Mouse (Mus musculus) forebrain, embryonic 11.5 days (tissue): ENCODE data around the gene Atp23. TPM values are rescaled to one million over a fixed set of nuclear protein-coding genes. Genes with fewer than 3 reads are reported as not detected.
A peak's percentile ranks its signal among the peaks of the same experiment; 100 is the strongest.

Experiments used
- ATAC-seq: fragments of 200-750 bp; cut with Nextera tagmentation; replicated peaks from 2 replicates; pipeline ENCODE4 v1.8.0; 2017; ENCODE audit warnings: moderate TSS enrichment; ENCODE audit not compliant: low FRiP score
- DNase-seq: peaks from one replicate; pipeline ENCODE4 v3.0.0-alpha.2; 2017; ENCODE audit warnings: low spot score
- H3K27ac ChIP-seq: fragments of 300-500 bp; sonication (generic); 2 replicates; pipeline ENCODE4 v1.5.1; 2014; ENCODE audit warnings: low read depth, low read length
- H3K27me3 ChIP-seq: fragments of 300-500 bp; sonication (generic); 2 replicates; pipeline ENCODE4 v1.6.1; 2014; ENCODE audit warnings: mild to moderate bottlenecking, low read length, mixed read lengths; ENCODE audit not compliant: control insufficient read depth, insufficient read depth
- H3K36me3 ChIP-seq: fragments of 300-500 bp; sonication (generic); 2 replicates; pipeline ENCODE4 v1.6.1; 2014; ENCODE audit warnings: mild to moderate bottlenecking, low read length, moderate library complexity, mixed read lengths; ENCODE audit not compliant: control insufficient read depth, insufficient read depth
- H3K4me1 ChIP-seq: fragments of 300-500 bp; sonication (generic); replicated peaks from 2 replicates; pipeline ENCODE4 v1.6.1; 2014; ENCODE audit warnings: low read length, mixed read lengths; ENCODE audit not compliant: control insufficient read depth, insufficient read depth
- H3K4me2 ChIP-seq: fragments of 300-500 bp; sonication (generic); 2 replicates; pipeline ENCODE4 v1.6.1; 2014; ENCODE audit warnings: low read depth, mild to moderate bottlenecking, low read length, moderate library complexity, mixed read lengths; ENCODE audit not compliant: severe bottlenecking
- H3K4me3 ChIP-seq: fragments of 300-500 bp; sonication (generic); 2 replicates; pipeline ENCODE4 v1.5.1; 2014; ENCODE audit warnings: low read depth, low read length
- H3K9ac ChIP-seq: fragments of 300-500 bp; sonication (generic); 2 replicates; pipeline ENCODE4 v1.6.1; 2014; ENCODE audit warnings: low read length
- H3K9me3 ChIP-seq: fragments of 300-500 bp; sonication (generic); 2 replicates; pipeline ENCODE4 v1.6.1; 2016; ENCODE audit warnings: low read length, mixed read lengths; ENCODE audit not compliant: control insufficient read depth
- WGBS: fragments of 180-500 bp; shearing (Covaris S2); extraction: QIAGEN DNeasy Blood & Tissue Kit; methylation state at CpG from one replicate; pipeline ENCODE4 v1.1.7; 2014; 5-methylcytosine and 5-hydroxymethylcytosine counted together
- polyA plus RNA-seq: library from polyadenylated mRNA; unstranded; fragments of >200 nt; fragmentation: Nextera tagmentation; extraction: Ambion mirVana; gene quantifications from 2 replicates; pipeline ENCODE4 v1.2.1, GENCODE M21; 2014

Atp23 gene
- polyA plus RNA-seq, 1 experiment from 2014 or later: 15.5 TPM

DNA sequence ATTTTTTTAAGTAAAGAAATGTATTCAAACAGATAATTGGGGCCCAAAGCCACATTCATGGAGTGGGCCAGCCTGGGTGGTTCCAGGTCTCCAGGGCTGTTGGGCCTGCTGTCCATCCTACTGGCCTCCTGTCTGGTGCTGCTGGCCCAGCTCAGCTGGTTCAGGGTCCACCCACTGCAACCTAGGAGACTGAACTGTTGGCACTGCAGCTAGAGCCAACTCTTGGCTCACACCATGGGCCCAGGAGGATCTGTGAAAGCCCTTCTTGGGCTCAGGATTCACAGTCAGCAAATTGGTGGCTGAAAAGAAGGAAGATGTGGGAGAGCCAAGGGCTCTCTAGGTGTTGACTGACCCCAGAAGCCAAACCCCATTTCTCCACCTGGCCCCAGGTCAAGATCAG lies 24.2 kb upstream of the Atp23 start:
- no peaks in the 10 kb centered on the region for H3K36me3 ChIP-seq
- no peak overlapping the region for H3K4me2 ChIP-seq
- H3K27ac ChIP-seq: no peak overlapping the region
- H3K9me3 ChIP-seq: no peaks in the 10 kb centered on the region
- ATAC-seq (no peak), DNase-seq (no peak)
- peaks cover 28% of the 10 kb centered on the region for H3K4me1 ChIP-seq
- H3K4me3 ChIP-seq: no peak overlapping the region
- no peaks in the 10 kb centered on the region for H3K27me3 ChIP-seq
- no peak overlapping the region for H3K9ac ChIP-seq

DNA sequence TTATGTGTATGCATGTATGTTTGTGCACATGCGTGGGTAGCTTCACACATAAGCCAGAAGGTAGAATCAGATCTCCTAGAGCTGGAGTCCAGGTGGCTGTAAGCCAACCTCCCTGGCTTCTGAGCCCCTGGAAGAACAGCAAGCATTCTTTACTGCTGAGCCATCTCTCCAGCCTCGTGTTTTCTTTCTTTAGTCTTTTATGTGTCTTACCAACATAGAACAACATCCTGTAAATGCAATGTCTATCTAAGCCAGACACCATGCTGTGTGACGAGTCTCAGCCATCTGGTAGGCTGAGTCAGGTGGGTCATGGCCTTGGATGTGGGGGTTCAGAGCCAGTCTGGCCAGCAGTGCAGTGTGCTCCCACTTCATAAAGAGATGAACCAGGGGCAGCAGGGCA lies 22.9 kb upstream of the Atp23 start:
- H3K9me3 ChIP-seq: peaks cover 4% of the 10 kb centered on the region; the same call in 1 of the 2 replicates
- no peak overlapping the region for H3K4me3 ChIP-seq
- H3K36me3 ChIP-seq: no peaks in the 10 kb centered on the region
- 58% methylated on average over 3 of the region's 3 CpGs for WGBS
- ATAC-seq: no peak
- H3K9ac ChIP-seq: no peak overlapping the region
- H3K27ac ChIP-seq: no peak overlapping the region
- no peaks in the 10 kb centered on the region for H3K27me3 ChIP-seq
- H3K4me2 ChIP-seq: no peak overlapping the region
- H3K4me1 ChIP-seq: peaks cover 18% of the 10 kb centered on the region
- no peak for DNase-seq

DNA sequence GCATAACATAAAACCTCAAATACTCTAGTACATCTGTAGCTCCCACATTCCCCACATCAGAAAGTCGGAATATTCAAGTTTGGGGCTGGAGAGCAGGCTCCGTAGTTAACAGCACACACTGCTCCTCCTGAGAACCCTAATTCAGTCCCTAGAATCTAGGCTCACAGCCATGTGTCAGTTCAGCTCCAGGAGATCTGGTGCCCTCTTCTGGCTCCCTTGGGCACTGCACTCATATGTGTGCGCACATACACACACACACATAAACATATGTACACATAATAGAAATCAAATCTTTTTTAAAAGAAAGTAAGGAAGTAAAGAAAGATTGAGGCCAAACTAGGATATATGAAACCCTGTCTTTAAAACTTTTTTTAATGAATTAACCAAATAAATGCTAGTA lies 19.1 kb upstream of the Atp23 start:
- no peaks in the 10 kb centered on the region for H3K36me3 ChIP-seq
- no peak overlapping the region for H3K27ac ChIP-seq
- H3K4me1 ChIP-seq: no peaks in the 10 kb centered on the region
- no peak overlapping the region for H3K4me3 ChIP-seq
- DNase-seq (no peak), ATAC-seq (no peak)
- H3K4me2 ChIP-seq: no peak overlapping the region
- H3K9me3 ChIP-seq: peaks cover 4% of the 10 kb centered on the region; the same call in 1 of the 2 replicates
- no peaks in the 10 kb centered on the region for H3K27me3 ChIP-seq
- 95% methylated on average over 3 of the region's 3 CpGs for WGBS
- H3K9ac ChIP-seq: no peak overlapping the region

DNA sequence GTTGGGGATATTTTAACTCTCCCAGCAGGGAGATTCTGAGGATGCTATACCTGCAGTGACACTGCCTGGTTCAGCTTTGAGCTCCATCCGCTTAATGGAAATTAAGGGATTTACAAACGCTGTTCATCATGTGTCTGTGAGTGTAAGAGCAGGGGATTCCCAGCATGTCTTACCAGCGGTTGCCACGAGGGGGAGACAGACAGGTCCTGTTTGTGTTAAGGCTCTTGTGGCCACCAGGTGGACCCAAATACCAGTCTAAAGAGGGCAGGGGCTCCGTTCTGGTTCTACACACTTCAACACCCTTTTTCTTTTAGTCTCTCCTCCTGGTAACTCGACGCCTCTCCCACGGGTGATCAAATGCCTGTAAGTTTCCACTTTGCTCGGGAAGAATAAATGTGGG lies 17.9 kb upstream of the Atp23 start:
- DNase-seq: peak; percentile 97
- peak; percentile 62 for ATAC-seq
- Histone ChIP-seq H3K36me3 (no peaks in the 10 kb centered on the region), H3K9ac (no peak overlapping the region), H3K27me3 (no peaks in the 10 kb centered on the region), H3K27ac (no peak overlapping the region), H3K4me2 (no peak overlapping the region), H3K4me1 (no peaks in the 10 kb centered on the region), H3K4me3 (no peak overlapping the region), H3K9me3 (peaks cover 4% of the 10 kb centered on the region; the same call in 1 of the 2 replicates)
- 2% methylated on average over 9 of the region's 9 CpGs for WGBS

DNA sequence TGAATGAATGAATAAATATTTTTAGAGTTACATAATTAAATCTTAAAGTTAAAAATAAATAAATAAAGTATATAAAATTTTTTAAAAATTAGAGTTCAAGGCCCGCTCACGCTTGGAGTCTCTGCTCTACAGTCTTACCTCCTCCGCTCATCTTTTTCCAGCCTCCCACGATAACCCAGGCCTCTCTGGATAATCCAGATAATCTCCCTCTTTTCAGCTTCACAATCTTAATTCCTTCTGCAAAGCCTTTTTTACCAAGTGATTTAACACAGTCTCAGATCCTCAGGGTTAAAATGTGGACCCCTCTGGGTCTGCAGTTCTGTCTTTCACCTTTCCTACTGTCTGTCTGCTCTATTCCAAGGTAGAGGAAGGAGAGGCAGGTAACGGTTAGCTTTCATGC lies 13.1 kb upstream of the Atp23 start:
- Histone ChIP-seq H3K4me1 (no peaks in the 10 kb centered on the region), H3K4me2 (no peak overlapping the region), H3K9ac (no peak overlapping the region), H3K27me3 (no peaks in the 10 kb centered on the region), H3K4me3 (no peak overlapping the region), H3K27ac (no peak overlapping the region), H3K9me3 (no peaks in the 10 kb centered on the region), H3K36me3 (no peaks in the 10 kb centered on the region)
- ATAC-seq: no peak
- DNase-seq: no peak
- WGBS: 90% methylated on average over 5 of the region's 5 CpGs

DNA sequence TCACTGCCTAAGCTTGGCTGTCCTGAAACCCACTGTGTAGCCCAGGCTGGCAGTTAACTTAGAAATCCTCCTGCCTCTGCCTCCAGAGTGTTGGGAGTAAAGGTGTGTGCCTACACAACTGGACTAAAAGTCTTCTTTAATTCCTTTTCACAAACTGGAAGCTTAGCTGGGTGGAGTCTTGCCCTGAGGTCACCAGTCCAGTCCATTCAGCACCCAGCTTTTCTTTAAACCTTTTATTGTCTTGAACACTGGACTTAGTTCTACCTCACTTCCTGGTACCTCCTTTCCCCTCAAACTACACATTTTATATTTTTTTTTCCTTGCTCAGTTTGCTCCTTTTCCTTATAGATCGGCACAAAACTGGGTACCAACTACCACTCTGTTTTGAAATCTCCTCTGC lies 10.3 kb upstream of the Atp23 start:
- H3K4me2 ChIP-seq: no peak overlapping the region
- DNase-seq (no peak), ATAC-seq (no peak)
- WGBS: 64% methylated on average over 1 of the region's 1 CpGs
- H3K9me3 ChIP-seq: no peaks in the 10 kb centered on the region
- H3K27me3 ChIP-seq: no peaks in the 10 kb centered on the region
- H3K4me1 ChIP-seq: no peaks in the 10 kb centered on the region
- H3K9ac ChIP-seq: no peak overlapping the region
- no peak overlapping the region for H3K27ac ChIP-seq
- no peak overlapping the region for H3K4me3 ChIP-seq
- no peaks in the 10 kb centered on the region for H3K36me3 ChIP-seq

DNA sequence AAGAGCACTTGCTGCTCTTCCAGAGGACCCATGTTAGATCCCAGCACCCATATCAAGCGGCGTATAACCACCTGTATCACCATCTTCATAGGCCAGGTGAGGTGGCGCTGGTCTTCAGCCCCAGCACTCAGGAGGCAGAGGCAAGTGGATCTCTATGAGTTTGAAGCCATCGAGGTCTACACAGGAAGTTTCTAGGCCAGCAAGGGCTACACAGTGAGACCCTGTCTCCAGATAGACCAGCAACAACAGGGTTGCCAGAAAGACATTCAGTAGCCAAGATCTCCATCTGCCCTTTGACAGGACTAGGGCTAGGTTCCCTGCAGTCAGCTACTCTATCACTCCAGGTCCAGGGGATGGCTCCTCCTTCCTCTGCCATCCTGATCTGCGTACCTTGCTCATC lies 5.7 kb upstream of the Atp23 start:
- no peak for ATAC-seq
- H3K4me3 ChIP-seq: no peak overlapping the region
- H3K36me3 ChIP-seq: no peaks in the 10 kb centered on the region
- WGBS: 96% methylated on average over 5 of the region's 5 CpGs
- no peaks in the 10 kb centered on the region for H3K9me3 ChIP-seq
- H3K27ac ChIP-seq: no peak overlapping the region
- no peak for DNase-seq
- H3K4me1 ChIP-seq: no peaks in the 10 kb centered on the region
- H3K27me3 ChIP-seq: no peaks in the 10 kb centered on the region
- H3K9ac ChIP-seq: no peak overlapping the region
- no peak overlapping the region for H3K4me2 ChIP-seq

DNA sequence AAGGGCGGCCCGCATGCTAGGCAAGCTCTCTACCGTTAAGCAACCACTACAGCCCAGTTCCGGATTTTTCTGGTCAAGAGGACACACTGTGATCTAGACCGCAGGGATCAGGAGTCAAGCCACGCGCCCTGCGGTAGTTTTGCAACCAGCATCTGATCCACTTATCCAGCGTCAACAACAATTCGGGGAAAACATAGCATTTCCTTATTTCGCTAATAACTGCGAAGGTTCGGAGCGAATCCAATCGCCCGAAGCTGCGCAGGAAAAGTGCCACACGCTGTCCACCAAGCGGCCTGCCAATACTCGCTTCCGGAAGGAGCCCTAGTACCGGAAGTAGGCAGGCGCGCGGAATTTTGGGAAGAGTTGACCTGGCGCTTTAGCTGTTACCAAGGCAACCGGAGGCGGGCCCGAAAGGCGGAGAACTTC lies 4.5 kb upstream of the Atp23 start:
- H3K4me2 ChIP-seq: peak overlapping the region; percentile 80
- DNase-seq (peak; percentile 96), ATAC-seq (peak; percentile 85)
- no peaks in the 10 kb centered on the region for H3K9me3 ChIP-seq
- H3K9ac ChIP-seq: peak overlapping the region; percentile 59
- peak overlapping the region; percentile 37 for H3K4me3 ChIP-seq
- no peaks in the 10 kb centered on the region for H3K27me3 ChIP-seq
- H3K36me3 ChIP-seq: no peaks in the 10 kb centered on the region
- WGBS: 1% methylated on average over 30 of the region's 30 CpGs
- H3K27ac ChIP-seq: no peak overlapping the region
- H3K4me1 ChIP-seq: no peaks in the 10 kb centered on the region; the same call in 1 of the 2 replicates

DNA sequence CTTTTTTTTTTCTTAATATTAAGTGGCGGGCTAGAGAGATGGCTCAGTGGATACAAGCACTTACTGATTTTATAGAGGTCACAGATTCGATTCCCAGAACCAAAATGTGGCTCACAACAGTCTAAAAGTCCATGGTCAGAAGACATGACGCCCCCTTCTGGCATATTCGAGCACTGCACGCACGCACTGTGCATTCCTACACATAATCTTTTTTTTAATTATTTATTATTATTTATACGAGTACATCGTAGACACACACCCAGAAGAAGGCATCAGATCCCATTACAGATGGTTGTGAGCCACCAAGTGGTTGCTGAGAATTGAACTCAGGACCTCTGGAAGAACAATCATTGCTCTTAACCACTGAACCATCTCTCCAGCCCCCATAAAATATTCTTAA lies 3.9 kb upstream of the Atp23 start:
- peaks cover 3% of the 10 kb centered on the region; the same call in 1 of the 2 replicates for H3K4me1 ChIP-seq
- peak overlapping the region; percentile 37 for H3K4me3 ChIP-seq
- WGBS: 70% methylated on average over 8 of the region's 8 CpGs
- H3K9me3 ChIP-seq: no peaks in the 10 kb centered on the region
- H3K36me3 ChIP-seq: no peaks in the 10 kb centered on the region
- H3K27me3 ChIP-seq: no peaks in the 10 kb centered on the region
- DNase-seq (no peak), ATAC-seq (no peak)
- peak overlapping the region; percentile 80 for H3K4me2 ChIP-seq
- no peak overlapping the region for H3K27ac ChIP-seq
- no peak overlapping the region; the same call in 1 of the 2 replicates for H3K9ac ChIP-seq
